Mouse (Mus musculus): ENCODE data around the gene Ttc4. TPM values are rescaled to one million over a fixed set of nuclear protein-coding genes. Genes with fewer than 3 reads are reported as not detected.

Ttc4 gene
- polyA plus RNA-seq, 1 experiment, result 127 TPM

- H3K4me1 ChIP-seq (ENCODE audit: control insufficient read depth, insufficient read depth, low read length), result no peaks in the 10 kb centered on the region
- DNase-seq, result no peak
- no peaks in the 10 kb centered on the region for H3K27me3 ChIP-seq (ENCODE audit: control insufficient read depth, insufficient read depth, low read length)
- 91% methylated on average over 10 of the region's 10 CpGs for WGBS
- H3K27ac ChIP-seq (ENCODE audit: insufficient read depth, low read length), result no peak overlapping the region
- TF ChIP-seq POLR2A (IDR thresholded peaks at IDR 0.05; ENCODE audit: borderline replicate concordance, insufficient read depth, low read length), result no peak
- H3K4me3 ChIP-seq (replicated peaks; ENCODE audit: insufficient read depth, low read depth, low read length), result no peak overlapping the region
Measured at GRCm38 (mm10) chr4:106665673-106666072, 13.1 kb downstream of the Ttc4 start.

DNA sequence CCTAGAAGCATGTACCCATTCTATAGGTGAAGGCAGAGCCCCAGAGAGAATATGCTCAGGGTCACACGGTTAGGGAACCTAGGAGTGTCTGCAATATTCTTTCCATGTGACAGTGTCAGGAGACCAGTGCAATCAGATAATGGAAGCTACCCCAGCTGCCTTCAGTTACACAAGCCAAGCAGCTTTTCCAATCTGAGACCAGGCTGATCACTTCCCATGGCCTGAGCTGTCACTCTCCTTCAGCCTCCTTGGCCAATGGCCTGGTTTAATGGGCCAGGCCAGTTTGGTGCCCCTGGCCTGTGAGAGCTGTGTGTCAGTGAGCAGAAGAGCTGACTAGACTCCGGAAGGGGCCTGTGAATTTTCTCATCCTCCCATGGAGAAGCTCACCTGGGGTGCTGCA, 13.5 kb downstream of the Ttc4 start:
- TF ChIP-seq CTCF (IDR thresholded peaks at IDR 0.05; ENCODE audit: borderline replicate concordance, insufficient read depth, low read depth, low read length), result no peak
- TF ChIP-seq POLR2A (IDR thresholded peaks at IDR 0.05; ENCODE audit: borderline replicate concordance, insufficient read depth, low read length), result no peak
- no peak overlapping the region for H3K4me3 ChIP-seq (replicated peaks; ENCODE audit: insufficient read depth, low read depth, low read length)
- 94% methylated on average over 2 of the region's 2 CpGs for WGBS
- DNase-seq, result no peak
- H3K27ac ChIP-seq (ENCODE audit: insufficient read depth, low read length), result no peak overlapping the region
- H3K4me1 ChIP-seq (ENCODE audit: control insufficient read depth, insufficient read depth, low read length), result no peaks in the 10 kb centered on the region
- no peaks in the 10 kb centered on the region for H3K27me3 ChIP-seq (ENCODE audit: control insufficient read depth, insufficient read depth, low read length)

- DNase-seq, result no peak
- no peaks in the 10 kb centered on the region for H3K4me1 ChIP-seq (ENCODE audit: control insufficient read depth, insufficient read depth, low read length)
- TF ChIP-seq POLR2A (IDR thresholded peaks at IDR 0.05; ENCODE audit: borderline replicate concordance, insufficient read depth, low read length) (no peak), CTCF (IDR thresholded peaks at IDR 0.05; ENCODE audit: borderline replicate concordance, insufficient read depth, low read depth, low read length) (no peak)
- H3K4me3 ChIP-seq (replicated peaks; ENCODE audit: insufficient read depth, low read depth, low read length), result no peak overlapping the region
- H3K27me3 ChIP-seq (ENCODE audit: control insufficient read depth, insufficient read depth, low read length), result no peaks in the 10 kb centered on the region
- 77% methylated on average over 6 of the region's 6 CpGs for WGBS
- H3K27ac ChIP-seq (ENCODE audit: insufficient read depth, low read length), result no peak overlapping the region
Measured at GRCm38 (mm10) chr4:106664697-106665096, 14.0 kb downstream of the Ttc4 start.

DNA sequence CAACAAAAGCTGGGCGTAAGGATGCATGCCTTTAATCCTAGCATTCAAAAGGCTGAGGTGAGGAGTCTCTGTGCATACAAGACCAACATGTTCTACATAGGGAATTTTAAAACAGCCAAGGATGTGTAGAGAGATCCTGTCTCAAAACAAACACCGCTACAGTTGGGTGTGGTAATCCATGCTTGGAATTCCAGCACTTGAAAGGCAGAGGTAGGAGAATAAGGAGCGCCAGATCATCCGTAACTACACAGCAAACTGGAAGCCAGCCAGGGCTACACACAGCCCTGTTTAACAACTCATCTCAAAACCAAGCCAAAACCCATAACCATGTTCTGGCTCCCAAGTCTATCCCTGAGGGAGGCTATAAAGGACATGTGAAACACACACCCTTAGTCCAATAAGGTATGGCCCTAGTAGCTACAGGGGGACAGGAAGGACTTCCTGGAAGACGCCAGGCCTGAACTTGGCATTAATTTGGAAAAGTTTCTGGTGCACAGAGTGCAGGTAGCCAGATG, 14.7 kb downstream of the Ttc4 start:
- TF ChIP-seq CTCF (IDR thresholded peaks at IDR 0.05; ENCODE audit: borderline replicate concordance, insufficient read depth, low read depth, low read length) (no peak), POLR2A (IDR thresholded peaks at IDR 0.05; ENCODE audit: borderline replicate concordance, insufficient read depth, low read length) (no peak)
- 83% methylated on average over 5 of the region's 5 CpGs for WGBS

GRCm38 (mm10) chr4:106655681-106656080, 23.1 kb downstream of the Ttc4 start:
- DNase-seq, result no peak
- TF ChIP-seq CTCF (IDR thresholded peaks at IDR 0.05; ENCODE audit: borderline replicate concordance, insufficient read depth, low read depth, low read length) (no peak), POLR2A (IDR thresholded peaks at IDR 0.05; ENCODE audit: borderline replicate concordance, insufficient read depth, low read length) (no peak)
- 92% methylated on average over 10 of the region's 10 CpGs for WGBS
- H3K27ac ChIP-seq (ENCODE audit: insufficient read depth, low read length), result no peak overlapping the region
- peaks cover 4% of the 10 kb centered on the region; the same call in 1 of the 2 replicates for H3K4me1 ChIP-seq (ENCODE audit: control insufficient read depth, insufficient read depth, low read length)
- no peaks in the 10 kb centered on the region for H3K27me3 ChIP-seq (ENCODE audit: control insufficient read depth, insufficient read depth, low read length)
- H3K4me3 ChIP-seq (replicated peaks; ENCODE audit: insufficient read depth, low read depth, low read length), result no peak overlapping the region

More for the DNA sequence above, 14.7 kb downstream of the Ttc4 start:
- H3K4me3 ChIP-seq (replicated peaks; ENCODE audit: insufficient read depth, low read depth, low read length), result no peak overlapping the region
- no peaks in the 10 kb centered on the region for H3K4me1 ChIP-seq (ENCODE audit: control insufficient read depth, insufficient read depth, low read length)
- H3K27ac ChIP-seq (ENCODE audit: insufficient read depth, low read length), result no peak overlapping the region
- DNase-seq, result no peak
- no peaks in the 10 kb centered on the region for H3K27me3 ChIP-seq (ENCODE audit: control insufficient read depth, insufficient read depth, low read length)

DNA sequence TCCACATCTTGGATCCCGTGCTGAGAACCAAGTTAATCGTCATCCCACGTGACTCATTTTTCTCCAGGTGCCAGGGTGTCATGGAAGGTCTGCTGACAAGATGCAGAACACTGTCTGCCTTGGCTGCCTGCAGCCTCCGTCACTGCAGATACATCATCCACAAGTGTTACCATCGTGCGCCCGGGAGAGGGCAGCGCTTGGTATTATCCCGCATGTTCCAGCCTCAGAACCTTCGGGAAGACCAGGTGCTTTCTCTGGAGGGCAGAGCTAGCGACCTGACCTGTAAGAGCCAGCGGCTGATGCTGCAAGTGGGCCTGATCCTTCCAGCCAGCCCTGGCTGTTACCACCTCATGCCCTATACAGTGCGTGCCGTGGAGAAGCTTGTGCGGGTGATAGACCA, 25.7 kb downstream of the Ttc4 start:
- no peak for TF ChIP-seq POLR2A (IDR thresholded peaks at IDR 0.05; ENCODE audit: borderline replicate concordance, insufficient read depth, low read length)
- TF ChIP-seq CTCF (IDR thresholded peaks at IDR 0.05; ENCODE audit: borderline replicate concordance, insufficient read depth, low read depth, low read length), result no peak
- no peak overlapping the region for H3K27ac ChIP-seq (ENCODE audit: insufficient read depth, low read length)
- WGBS, result 94% methylated on average over 15 of the region's 15 CpGs
- no peaks in the 10 kb centered on the region for H3K27me3 ChIP-seq (ENCODE audit: control insufficient read depth, insufficient read depth, low read length)
- H3K4me1 ChIP-seq (ENCODE audit: control insufficient read depth, insufficient read depth, low read length), result peaks cover 4% of the 10 kb centered on the region; the same call in 1 of the 2 replicates
- H3K4me3 ChIP-seq (replicated peaks; ENCODE audit: insufficient read depth, low read depth, low read length), result no peak overlapping the region
- no peak for DNase-seq

- TF ChIP-seq POLR2A (IDR thresholded peaks at IDR 0.05; ENCODE audit: borderline replicate concordance, insufficient read depth, low read length), result no peak
- TF ChIP-seq CTCF (IDR thresholded peaks at IDR 0.05; ENCODE audit: borderline replicate concordance, insufficient read depth, low read depth, low read length), result no peak
- 90% methylated on average over 3 of the region's 3 CpGs for WGBS
- H3K27me3 ChIP-seq (ENCODE audit: control insufficient read depth, insufficient read depth, low read length), result no peaks in the 10 kb centered on the region
Measured at GRCm38 (mm10) chr4:106652546-106652945, 26.2 kb downstream of the Ttc4 start.

DNA sequence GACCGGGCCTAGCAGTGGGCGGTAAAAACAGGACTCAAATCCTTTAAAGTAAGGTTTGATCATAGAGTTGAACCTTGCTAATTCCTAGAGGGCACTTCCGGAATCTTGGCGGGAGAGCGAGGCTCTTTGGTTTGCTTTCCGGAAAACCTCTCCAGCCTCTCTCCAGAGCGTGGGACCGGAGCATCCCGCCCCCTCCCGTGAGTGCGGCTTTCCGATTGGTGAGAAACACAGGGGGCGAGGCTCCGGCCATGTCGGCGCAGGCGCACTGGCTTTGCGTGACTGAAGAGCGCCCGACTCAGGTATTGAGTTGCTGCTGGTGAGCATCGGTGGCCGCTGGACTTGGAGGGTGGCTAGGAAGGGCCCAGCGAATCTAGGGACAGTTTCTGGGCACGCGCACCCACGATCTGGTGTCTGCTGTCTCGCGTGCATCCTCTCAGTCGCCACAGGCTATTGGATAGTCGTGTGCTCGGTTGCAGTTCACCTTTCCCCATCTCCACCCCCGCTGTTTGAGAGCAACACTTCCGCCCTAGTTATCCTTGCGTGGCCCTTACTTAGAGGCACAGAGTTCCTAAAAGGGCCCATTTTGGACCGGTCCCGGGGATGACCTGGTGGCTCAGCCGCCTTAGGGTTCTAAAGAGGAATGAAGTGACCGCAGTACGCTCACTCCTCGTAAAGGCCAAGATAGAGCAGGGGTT, 27.8 kb downstream of the Ttc4 start, which contains the start of gene Pars2:
Pars2 (plus strand) TSS at position 237 of the 695 bp plus-strand sequence.
- peak within 1 kb of the TSS; percentile 71 for H3K4me3 ChIP-seq (replicated peaks; ENCODE audit: insufficient read depth, low read depth, low read length)
- WGBS, result 2% methylated on average over 40 of the region's 40 CpGs
- peaks cover 4% of the 10 kb centered on the region; the same call in 1 of the 2 replicates for H3K4me1 ChIP-seq (ENCODE audit: control insufficient read depth, insufficient read depth, low read length)
- H3K27ac ChIP-seq (ENCODE audit: insufficient read depth, low read length), result peak within 1 kb of the TSS; percentile 9; the same call in 1 of the 2 replicates
- H3K27me3 ChIP-seq (ENCODE audit: control insufficient read depth, insufficient read depth, low read length), result no peaks in the 10 kb centered on the region
- DNase-seq, result peak; percentile 98 to 99
- TF ChIP-seq CTCF (IDR thresholded peaks at IDR 0.05; ENCODE audit: borderline replicate concordance, insufficient read depth, low read depth, low read length) (no peak), POLR2A (IDR thresholded peaks at IDR 0.05; ENCODE audit: borderline replicate concordance, insufficient read depth, low read length) (peak; percentile 94)

More at GRCm38 (mm10) chr4:106652546-106652945, 26.2 kb downstream of the Ttc4 start:
- Histone ChIP-seq H3K4me3 (replicated peaks; ENCODE audit: insufficient read depth, low read depth, low read length) (no peak overlapping the region), H3K4me1 (ENCODE audit: control insufficient read depth, insufficient read depth, low read length) (peaks cover 4% of the 10 kb centered on the region; the same call in 1 of the 2 replicates), H3K27ac (ENCODE audit: insufficient read depth, low read length) (no peak overlapping the region)
- no peak for DNase-seq
